Mouse (Mus musculus): ENCODE data around the gene Cort.
A peak's percentile ranks its signal among the peaks of the same experiment; 100 is the strongest.
"Not testable (repeated sequence)": the region's sequence is repeated elsewhere in the genome, so short reads cannot be mapped to it uniquely, and the experiment has no call there.

Cort gene

GRCm38 (mm10) chr4:149126663-149127062, at the start of gene Cort:
Gene Cort, minus strand, starts transcription at chr4:149126763.
- no peak for DNase-seq

GRCm38 (mm10) chr4:149173661-149174060, 47.1 kb upstream of the Cort start:
- no peak for DNase-seq

GRCm38 (mm10) chr4:149172666-149173065, 46.1 kb upstream of the Cort start:
- peak; percentile 47 to 50 for DNase-seq

DNA sequence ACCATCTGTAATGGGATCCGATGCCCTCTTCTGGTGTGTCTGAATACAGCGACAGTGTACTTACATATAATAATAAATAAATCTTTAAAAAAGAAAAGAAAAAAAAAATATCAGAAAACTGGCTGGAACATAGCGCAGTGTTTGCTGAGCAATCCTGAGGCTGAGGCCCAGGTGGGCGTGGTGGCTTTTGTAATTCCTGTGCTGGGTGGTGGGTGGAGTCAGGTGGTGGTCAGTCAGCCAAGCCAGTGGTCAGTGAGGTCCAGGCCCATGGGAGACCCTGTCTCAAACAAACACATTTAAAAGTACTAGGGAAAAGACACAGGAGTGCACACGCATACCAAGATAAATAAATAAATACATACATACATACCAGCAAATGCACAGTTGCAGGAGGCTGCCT, 45.5 kb upstream of the Cort start:
- no peak for DNase-seq

- no peak for DNase-seq
These were observed 45.0 kb upstream of the Cort start for GRCm38 (mm10) chr4:149171581-149171981.

GRCm38 (mm10) chr4:149170394-149170931, 43.9 kb upstream of the Cort start:
- DNase-seq, result no peak

DNA sequence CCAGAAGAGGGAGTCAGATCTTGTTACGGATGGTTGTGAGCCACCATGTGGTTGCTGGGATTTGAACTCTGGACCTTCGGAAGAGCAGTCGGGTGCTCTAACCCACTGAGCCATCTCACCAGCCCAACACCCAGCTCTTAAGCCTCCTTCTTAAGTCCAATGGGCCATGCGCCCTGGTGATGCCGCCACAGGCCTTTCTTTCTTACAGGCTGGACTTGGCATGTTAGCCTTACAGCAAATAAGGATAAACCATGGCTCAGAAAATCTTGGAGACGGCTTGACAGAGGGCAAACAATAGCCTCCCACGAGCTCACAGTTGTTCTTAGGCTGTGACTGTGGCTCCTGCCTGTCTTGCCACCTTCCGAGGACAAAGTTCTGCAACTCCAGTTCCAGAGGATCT, 43.4 kb upstream of the Cort start:
- DNase-seq, result not testable (repeated sequence)

GRCm38 (mm10) chr4:149168016-149168415, 41.5 kb upstream of the Cort start:
- no peak for DNase-seq

GRCm38 (mm10) chr4:149166957-149167611, 40.5 kb upstream of the Cort start:
- no peak for DNase-seq

DNA sequence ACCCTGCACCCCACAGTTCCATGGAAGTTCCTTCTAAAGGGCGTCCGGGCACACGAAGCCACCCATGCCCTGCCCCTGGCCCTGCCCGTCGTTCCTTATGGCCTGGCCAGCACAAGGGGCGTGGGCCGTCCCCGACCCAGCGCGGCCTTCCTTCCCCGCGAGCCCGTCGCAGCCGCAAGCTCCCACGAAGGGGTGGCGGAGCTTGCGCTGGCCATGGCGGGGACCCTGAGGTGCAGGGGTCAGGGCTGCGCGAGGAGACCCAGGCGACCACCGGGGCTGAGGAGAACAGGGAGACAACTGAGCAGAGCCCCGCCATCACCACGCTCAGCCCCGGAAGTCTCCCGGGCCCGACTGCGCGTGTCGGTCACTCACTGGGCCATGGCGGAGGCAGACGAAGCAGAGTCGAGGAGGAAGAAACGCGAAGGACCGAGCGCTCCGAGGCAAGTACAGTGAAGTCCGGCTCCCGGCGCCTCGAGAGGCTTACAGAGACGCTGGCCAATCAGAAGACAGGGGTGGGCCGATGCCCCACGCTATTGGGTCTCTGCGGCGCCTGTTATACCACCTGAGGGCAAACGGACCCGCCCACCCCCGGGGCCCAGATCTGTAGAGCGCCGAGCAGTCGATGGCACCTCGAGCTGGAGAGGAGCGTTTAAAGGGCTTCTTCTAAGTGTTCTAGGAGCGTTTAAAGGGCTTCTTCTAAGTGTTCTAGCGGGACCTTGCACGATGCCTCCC, 39.8 kb upstream of the Cort start, which contains the start of gene Pgd:
TSS of gene Pgd (minus strand) at position 557 of the 732 bp plus-strand sequence.
- peak; percentile 96 to 97 for DNase-seq

DNA sequence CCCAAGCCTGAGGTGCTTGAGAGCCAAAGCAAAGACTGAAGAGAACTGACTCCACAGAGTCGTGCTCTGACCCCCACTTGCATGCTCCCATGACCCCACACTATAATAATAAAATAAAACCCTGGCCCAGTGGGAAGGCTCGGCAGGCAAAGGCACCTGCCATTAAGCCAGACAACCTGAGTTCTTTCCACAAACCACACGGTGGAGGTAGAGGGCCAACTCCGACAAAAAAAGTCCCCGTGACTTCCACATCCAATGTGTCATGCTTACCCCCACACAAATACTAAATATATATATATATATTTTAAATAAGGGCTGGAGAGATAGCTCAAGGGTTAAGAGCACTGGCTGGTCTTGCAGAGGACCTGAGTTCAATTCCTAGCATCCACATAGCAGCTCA, 37.6 kb upstream of the Cort start:
- no peak for DNase-seq

DNA sequence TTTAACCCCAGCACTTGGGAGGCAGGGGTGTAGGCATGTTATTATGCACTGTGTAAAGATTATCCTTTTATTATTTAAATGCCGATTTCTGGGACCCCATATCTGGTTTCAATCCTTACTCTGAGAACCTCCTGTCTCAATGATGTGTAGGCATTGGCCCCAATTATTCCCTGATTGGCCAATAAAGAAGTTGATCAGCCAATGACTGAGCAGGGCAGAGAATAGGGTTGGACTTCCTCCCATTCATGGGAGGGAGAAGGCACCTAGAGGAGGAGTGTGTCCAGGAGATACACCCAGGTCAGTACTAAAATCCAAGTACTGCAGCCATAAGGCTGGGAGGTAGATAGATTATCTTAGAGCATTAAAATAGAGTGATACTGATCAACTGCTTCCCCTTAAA, 36.6 kb upstream of the Cort start:
- DNase-seq, result no peak

GRCm38 (mm10) chr4:149161166-149161565, 34.6 kb upstream of the Cort start:
- no peak for DNase-seq

- DNase-seq, result no peak
These were observed 33.3 kb upstream of the Cort start for GRCm38 (mm10) chr4:149159891-149160290.

- no peak for DNase-seq
These were observed 32.6 kb upstream of the Cort start for GRCm38 (mm10) chr4:149159203-149159602.

DNA sequence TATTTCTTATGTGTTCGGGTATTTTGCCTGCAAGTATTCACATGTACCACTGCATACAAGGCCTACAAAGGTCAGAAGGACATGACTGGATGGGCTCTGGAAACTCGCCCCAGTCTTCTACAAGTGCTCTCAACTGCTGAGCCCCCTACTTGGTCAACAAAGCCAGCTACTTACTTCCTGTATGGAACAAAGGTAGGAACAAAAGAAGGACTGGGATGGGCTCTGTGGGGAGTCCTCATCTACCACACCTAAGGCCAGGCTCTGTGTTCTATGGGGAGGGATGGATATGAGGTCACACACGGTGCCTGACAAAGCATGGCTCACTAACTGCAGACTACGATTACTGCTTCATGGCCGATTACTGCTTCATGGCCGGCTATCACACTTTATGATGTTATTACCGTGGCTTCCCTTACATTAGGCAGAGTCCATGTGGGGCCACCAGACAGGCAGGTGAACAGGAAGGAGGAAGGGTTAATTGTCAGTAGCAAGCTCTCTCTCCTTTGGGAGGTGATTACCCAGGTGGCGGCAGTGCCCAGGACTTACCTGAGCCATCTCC, 30.9 kb upstream of the Cort start:
- no peak for DNase-seq

GRCm38 (mm10) chr4:149155711-149156110, 29.1 kb upstream of the Cort start:
- no peak for DNase-seq

GRCm38 (mm10) chr4:149154859-149155258, 28.3 kb upstream of the Cort start:
- DNase-seq, result no peak

DNA sequence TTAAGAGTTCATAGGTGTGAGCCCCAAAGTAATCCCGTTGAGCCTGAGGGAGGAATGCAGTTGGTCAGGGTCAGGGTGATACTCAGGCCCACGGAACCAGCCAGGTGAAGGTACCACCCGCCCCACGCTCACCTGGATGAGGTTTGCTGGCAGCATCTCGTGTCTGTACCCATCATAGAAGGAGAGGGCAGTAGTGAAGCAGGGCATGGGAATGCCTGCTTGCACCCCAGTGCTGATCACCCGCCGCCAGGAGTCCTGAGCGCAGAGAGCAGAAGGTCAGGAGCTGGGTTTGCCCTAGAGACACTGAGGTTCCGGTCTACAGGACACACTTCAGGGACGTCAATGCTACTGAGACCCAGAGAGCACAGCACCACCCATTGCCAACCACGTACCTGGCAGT, 24.2 kb upstream of the Cort start:
- no peak for DNase-seq

DNA sequence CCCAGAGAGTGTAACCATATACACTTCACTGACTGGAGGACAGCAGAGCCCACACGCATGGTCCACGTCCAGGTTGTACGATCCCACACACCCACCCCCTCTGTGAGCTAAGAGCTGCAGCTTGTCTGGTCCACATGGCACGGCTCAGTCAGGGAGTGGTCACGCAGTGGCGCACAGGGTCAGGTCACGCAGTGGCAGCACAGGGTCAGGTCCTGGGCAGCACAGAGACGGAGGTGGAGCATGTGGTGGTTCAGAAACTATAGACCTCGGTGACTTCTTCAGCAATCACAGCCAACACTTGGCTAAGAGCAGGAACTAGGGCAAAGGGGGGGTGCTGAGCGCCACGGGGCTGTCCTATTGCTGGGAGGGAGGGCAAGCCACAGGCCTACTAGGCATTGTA, 23.7 kb upstream of the Cort start:
- no peak for DNase-seq

DNA sequence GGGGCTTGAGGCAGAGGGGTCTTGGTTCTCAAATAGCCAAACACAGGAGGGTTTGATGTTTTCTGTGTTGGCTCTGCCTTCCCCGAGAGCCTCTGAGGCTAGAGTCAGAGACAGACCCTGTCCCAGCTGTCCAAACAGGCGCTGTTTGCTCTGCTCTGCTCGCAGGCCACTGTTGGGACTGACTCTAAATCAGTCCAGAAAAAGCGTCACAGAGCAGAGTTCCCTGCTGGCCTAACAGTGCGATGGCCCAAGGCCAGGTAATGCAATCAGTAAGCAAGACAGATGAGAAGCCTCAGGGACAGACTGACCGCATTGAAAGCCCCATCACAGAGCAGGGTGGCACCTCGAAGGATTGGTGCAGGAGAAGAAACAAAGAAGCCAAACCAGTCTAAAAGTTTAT, 23.0 kb upstream of the Cort start:
- DNase-seq, result no peak

- no peak for DNase-seq
These were observed 22.6 kb upstream of the Cort start for GRCm38 (mm10) chr4:149149196-149149595.

GRCm38 (mm10) chr4:149148084-149148483, 21.5 kb upstream of the Cort start:
- DNase-seq, result no peak

- DNase-seq, result no peak
These were observed 21.0 kb upstream of the Cort start for GRCm38 (mm10) chr4:149147528-149147927.
